Mouse (Mus musculus): ENCODE results near the gene Cyp2j9. TPM values are rescaled to one million over a fixed set of nuclear protein-coding genes. Genes with fewer than 3 reads are reported as not detected.

The Cyp2j9 gene
- polyA plus RNA-seq (2014; fragmentation: Illumina TruSeq; extraction: RNeasy Lipid Tissue Mini Kit (QIAGEN cat#74804); ENCODE audit: low read depth, low replicate concordance) = 6.6 TPM

DNA sequence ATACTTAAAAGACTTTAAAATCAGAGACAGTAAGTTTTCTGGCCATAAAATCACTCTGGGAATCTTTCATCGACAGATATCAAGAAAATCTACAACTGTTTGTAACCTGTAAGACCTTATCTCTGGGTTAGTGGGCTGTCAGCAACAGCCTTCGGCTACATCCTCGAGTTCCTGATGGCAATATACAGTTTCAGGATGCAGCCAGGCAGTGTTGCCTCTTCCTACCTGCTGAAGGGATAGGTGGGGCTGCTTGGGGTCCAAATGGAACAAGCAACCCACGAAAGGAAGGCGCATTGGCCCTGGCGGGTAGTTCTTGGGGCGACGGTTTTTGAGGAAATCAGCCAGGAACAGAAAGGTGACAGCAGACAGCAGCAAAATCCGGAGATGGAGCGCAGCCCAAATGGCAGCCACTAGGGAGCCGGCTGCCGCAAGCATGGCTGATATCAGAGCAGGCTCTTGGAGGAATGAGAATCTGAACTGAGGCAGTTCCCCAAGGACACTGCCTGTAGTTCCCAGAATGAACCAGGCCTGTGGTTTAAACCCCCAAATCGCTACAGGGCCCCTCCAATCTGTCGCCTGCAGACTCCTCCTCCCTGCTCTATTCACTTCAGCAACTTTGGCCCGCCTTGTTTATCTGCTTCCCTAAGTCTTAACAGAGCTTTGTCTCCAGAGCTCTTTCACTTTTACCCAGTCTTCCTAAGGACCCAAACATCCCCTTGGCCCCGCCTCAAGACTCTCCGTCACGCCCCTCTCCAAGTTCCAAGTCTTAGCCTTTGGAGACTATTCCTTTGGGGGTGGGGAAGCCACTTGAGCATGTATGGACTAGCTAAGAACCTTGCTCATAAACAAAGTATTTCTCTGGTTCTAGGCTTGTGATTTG is at the start of gene Cyp2j9:
TSS of gene Cyp2j9 (minus strand) at position 668 of the 880 bp plus-strand sequence.

DNA sequence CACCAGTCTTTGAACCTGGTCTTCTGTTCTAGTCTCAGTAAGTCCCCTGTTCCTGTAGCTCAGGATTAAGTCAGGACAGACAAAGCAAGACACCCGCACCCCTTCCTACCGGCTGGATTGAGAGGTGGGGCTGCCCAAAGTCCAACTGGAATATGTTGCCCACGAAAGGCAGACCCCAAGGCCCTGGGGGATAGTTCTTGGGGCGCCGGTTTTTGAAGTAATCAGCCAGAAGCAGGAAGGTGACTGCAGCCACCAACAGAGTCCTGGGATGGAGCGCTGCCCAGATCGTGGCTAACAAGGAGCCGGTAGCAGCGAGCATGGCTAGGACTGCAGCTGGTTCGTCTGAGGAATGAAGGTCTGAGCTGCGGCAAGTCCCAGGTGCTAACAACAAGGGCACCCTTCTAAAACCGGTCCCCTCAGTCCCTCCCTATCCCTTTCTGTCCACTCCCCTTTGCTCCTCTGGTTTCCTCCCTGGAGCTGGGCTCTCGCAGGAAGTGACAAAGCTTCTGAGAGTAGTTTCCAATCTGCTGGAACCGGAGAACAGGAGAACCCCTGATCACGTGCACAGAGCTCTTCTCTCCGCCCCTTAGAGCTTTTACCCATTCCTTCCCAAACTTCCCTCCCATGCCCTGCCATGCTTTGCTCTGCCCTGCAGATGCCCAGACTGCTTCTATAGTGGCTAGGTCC is 38.1 kb downstream of the Cyp2j9 start, which contains the start of gene Cyp2j6:
TSS of gene Cyp2j6 (minus strand) at position 529 of the 687 bp plus-strand sequence.

Other genes starting within 250 kb of the Cyp2j9 start
- 1.8 TPM for gene Cyp2j11, start 242.9 kb downstream of the Cyp2j9 start, polyA plus RNA-seq (2014; fragmentation: Illumina TruSeq; extraction: RNeasy Lipid Tissue Mini Kit (QIAGEN cat#74804); ENCODE audit: low read depth, low replicate concordance)
- gene Cyp2j8, start 84.2 kb downstream of the Cyp2j9 start, polyA plus RNA-seq (2014; fragmentation: Illumina TruSeq; extraction: RNeasy Lipid Tissue Mini Kit (QIAGEN cat#74804); ENCODE audit: low read depth, low replicate concordance) = not detected
- gene Cyp2j6, start 37.9 kb downstream of the Cyp2j9 start, polyA plus RNA-seq (2014; fragmentation: Illumina TruSeq; extraction: RNeasy Lipid Tissue Mini Kit (QIAGEN cat#74804); ENCODE audit: low read depth, low replicate concordance) = 13.1 TPM
- not detected for gene Cyp2j5, start 72.6 kb upstream of the Cyp2j9 start, polyA plus RNA-seq (2014; fragmentation: Illumina TruSeq; extraction: RNeasy Lipid Tissue Mini Kit (QIAGEN cat#74804); ENCODE audit: low read depth, low replicate concordance)
- gene Gm12695, start 193.6 kb upstream of the Cyp2j9 start, polyA plus RNA-seq (2014; fragmentation: Illumina TruSeq; extraction: RNeasy Lipid Tissue Mini Kit (QIAGEN cat#74804); ENCODE audit: low read depth, low replicate concordance) = 0.36 TPM